Mouse (Mus musculus): ENCODE results near the gene Tra2a.

DNA sequence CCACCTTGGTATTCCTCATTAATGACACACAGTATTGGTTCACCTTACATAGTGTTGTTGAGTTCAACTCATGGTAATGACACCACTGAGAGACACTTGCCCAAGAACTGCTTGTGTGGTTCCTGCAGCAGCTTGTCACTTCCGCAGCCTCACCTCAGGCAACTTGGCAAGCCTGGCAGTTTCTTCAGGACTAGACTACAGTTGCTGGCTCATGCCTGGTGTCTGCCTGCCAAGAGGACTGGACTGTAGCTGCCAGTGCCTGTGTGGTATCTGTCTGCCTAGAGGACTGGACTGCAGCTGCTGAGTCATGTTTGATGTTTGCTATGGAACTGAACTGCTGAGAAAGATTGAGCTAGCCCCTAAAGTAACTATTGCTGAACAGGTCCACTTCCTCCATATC is 18.3 kb upstream of the Tra2a start:
- TF ChIP-seq CTCF (conservative IDR thresholded peaks at IDR 0.05 in 1 of 2, IDR thresholded peaks at IDR 0.05 in 1 of 2; ENCODE audit: low read depth in 2 of 2, low read length in 2 of 2) (no peak), BHLHE40 (IDR thresholded peaks at IDR 0.05; ENCODE audit: low read depth, low read length) (no peak), KAT2A (IDR thresholded peaks at IDR 0.05; ENCODE audit: insufficient replicate concordance, low read length) (no peak), POLR2AphosphoS2 (IDR thresholded peaks at IDR 0.05; ENCODE audit: low read depth, low read length) (no peak), CHD2 (IDR thresholded peaks at IDR 0.05; ENCODE audit: low read length) (no peak), ETS1 (conservative IDR thresholded peaks at IDR 0.05; ENCODE audit: low read depth, low read length) (no peak)
